Mouse (Mus musculus): ENCODE results near the gene F930015N05Rik. TPM values are rescaled to one million over a fixed set of nuclear protein-coding genes. Genes with fewer than 3 reads are reported as not detected.
A peak's percentile ranks its signal among the peaks of the same experiment; 100 is the strongest.

F930015N05Rik gene
- polyA plus RNA-seq, 2 experiments = 1.8 to 2.4 TPM

DNA sequence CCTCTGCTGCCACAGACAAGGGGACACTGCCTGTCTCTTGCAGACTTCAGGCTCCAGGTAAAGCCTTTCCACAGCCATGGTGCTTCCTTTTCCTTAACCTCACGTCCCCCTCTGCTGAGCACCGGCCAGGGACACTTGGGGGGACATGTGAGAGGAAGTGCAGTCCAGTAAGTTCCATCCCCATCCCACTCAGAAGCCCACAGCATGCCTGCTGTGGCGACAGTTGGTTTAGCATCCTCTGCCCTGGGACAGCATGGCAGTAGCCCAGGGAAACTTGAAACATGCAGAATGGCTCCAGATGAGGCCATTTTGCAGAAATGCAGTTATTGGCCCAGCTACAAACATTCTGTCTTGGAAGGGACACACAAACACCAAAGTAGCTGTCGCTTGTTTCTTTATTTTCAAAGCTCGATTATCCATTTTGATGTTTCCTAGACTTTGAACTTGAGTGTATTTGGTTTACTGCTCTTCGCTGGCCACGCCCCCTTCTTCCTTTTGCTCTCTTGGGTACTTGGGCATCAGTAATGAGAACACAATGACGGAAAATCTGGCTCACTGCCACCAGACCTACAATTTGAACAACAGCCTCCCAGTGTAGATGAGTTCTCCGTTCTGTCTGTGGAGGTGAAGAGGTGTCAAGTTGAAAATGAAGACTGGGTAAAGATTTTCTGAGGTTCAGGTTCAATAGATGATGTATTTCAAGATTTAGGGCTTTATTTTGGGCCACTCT is 12.3 kb upstream of the F930015N05Rik start:
- H3K9ac ChIP-seq (ENCODE audit: low read depth, low read length, severe bottlenecking) = no peak overlapping the region
- TF ChIP-seq POLR2A (IDR thresholded peaks at IDR 0.05; ENCODE audit: borderline replicate concordance, extremely low read depth, insufficient read depth, insufficient read length) = no peak
- H3K36me3 ChIP-seq (ENCODE audit: control insufficient read depth, insufficient read depth, low read length) = no peaks in the 10 kb centered on the region
- H3K27me3 ChIP-seq (ENCODE audit: control insufficient read depth, insufficient read depth, low read length) = no peaks in the 10 kb centered on the region
- no peak overlapping the region for H3K27ac ChIP-seq (replicated peaks; ENCODE audit: low read depth, low read length)
- WGBS = 82% methylated on average over 9 of the region's 9 CpGs
- ATAC-seq (ENCODE audit: low FRiP score, low read depth) (no peak), DNase-seq (ENCODE audit: low spot score) (no peak)
- no peak overlapping the region for H3K4me2 ChIP-seq (replicated peaks; ENCODE audit: low read depth, low read length, severe bottlenecking)
- H3K9me3 ChIP-seq (ENCODE audit: control insufficient read depth, low read length) = no peaks in the 10 kb centered on the region
- 0 out of 2 replicates have a peak, but pooled peaks cover 9% of the 10 kb centered on the region for H3K4me1 ChIP-seq (ENCODE audit: control insufficient read depth, insufficient read depth, low read length)
- H3K4me3 ChIP-seq (replicated peaks; ENCODE audit: low read length) = no peak overlapping the region

DNA sequence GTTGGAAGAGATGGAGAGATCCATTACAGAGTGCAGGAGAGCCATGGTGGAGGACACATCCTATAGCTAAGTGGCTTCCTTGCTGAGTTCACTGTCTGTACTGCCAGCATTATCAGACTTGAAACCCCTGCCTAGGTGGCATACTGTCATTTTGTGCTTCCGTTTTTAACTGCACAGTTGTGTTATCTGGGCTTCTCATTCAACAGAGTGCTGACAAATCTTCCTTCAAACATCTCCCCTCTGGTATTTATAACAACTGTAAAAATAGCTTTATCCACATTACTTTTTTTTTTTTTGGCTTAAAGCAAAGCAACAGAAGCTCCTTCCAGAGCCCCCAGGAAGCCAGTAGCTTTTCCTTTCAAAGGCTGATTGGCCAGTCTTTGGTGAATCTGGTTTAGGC is 8.8 kb upstream of the F930015N05Rik start:
- DNase-seq (ENCODE audit: low spot score) (no peak), ATAC-seq (ENCODE audit: low FRiP score, low read depth) (no peak)
- Histone ChIP-seq H3K4me2 (replicated peaks; ENCODE audit: low read depth, low read length, severe bottlenecking) (no peak overlapping the region), H3K27me3 (ENCODE audit: control insufficient read depth, insufficient read depth, low read length) (no peaks in the 10 kb centered on the region), H3K4me1 (ENCODE audit: control insufficient read depth, insufficient read depth, low read length) (peaks cover 17% of the 10 kb centered on the region; the same call in 1 of the 2 replicates), H3K27ac (replicated peaks; ENCODE audit: low read depth, low read length) (no peak overlapping the region), H3K9me3 (ENCODE audit: control insufficient read depth, low read length) (no peaks in the 10 kb centered on the region), H3K9ac (ENCODE audit: low read depth, low read length, severe bottlenecking) (no peak overlapping the region), H3K36me3 (ENCODE audit: control insufficient read depth, insufficient read depth, low read length) (no peaks in the 10 kb centered on the region), H3K4me3 (replicated peaks; ENCODE audit: low read length) (no peak overlapping the region)
- 89% methylated on average over 1 of the region's 1 CpGs for WGBS
- TF ChIP-seq POLR2A (IDR thresholded peaks at IDR 0.05; ENCODE audit: borderline replicate concordance, extremely low read depth, insufficient read depth, insufficient read length) = no peak

- no peaks in the 10 kb centered on the region for H3K9me3 ChIP-seq (ENCODE audit: control insufficient read depth, low read length)
- 24% methylated on average over 3 of the region's 3 CpGs for WGBS
- no peak overlapping the region for H3K27ac ChIP-seq (replicated peaks; ENCODE audit: low read depth, low read length)
- H3K4me2 ChIP-seq (replicated peaks; ENCODE audit: low read depth, low read length, severe bottlenecking) = no peak overlapping the region
- no peak for TF ChIP-seq POLR2A (IDR thresholded peaks at IDR 0.05; ENCODE audit: borderline replicate concordance, extremely low read depth, insufficient read depth, insufficient read length)
- no peaks in the 10 kb centered on the region for H3K36me3 ChIP-seq (ENCODE audit: control insufficient read depth, insufficient read depth, low read length)
- no peaks in the 10 kb centered on the region for H3K27me3 ChIP-seq (ENCODE audit: control insufficient read depth, insufficient read depth, low read length)
- DNase-seq (ENCODE audit: low spot score) = peak; percentile 41
- no peak overlapping the region for H3K4me3 ChIP-seq (replicated peaks; ENCODE audit: low read length)
- no peak overlapping the region for H3K9ac ChIP-seq (ENCODE audit: low read depth, low read length, severe bottlenecking)
- peaks cover 17% of the 10 kb centered on the region; the same call in 1 of the 2 replicates for H3K4me1 ChIP-seq (ENCODE audit: control insufficient read depth, insufficient read depth, low read length)
- ATAC-seq (ENCODE audit: low FRiP score, low read depth) = no peak
Measured at GRCm38 (mm10) chr11:64442701-64443100, 6.2 kb upstream of the F930015N05Rik start.

DNA sequence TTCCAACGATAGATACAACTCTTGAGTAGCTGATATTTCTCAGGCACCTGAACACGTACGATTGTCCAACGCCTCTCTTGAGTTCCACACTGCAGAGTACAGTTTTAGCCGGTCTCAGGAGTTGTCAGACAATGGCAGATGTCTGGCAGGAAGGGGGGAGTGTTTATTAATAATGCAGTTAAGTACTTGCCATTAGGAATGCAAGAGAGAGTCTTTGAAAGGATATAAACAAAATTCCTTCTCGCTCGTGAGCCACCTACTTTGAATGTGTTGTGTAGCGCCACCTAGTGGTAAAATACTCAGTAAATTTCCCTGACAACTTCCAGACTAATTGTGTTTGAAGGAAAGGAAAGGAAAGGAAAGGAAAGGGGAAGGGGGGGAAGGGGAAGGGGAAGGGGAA is 5.7 kb upstream of the F930015N05Rik start:
- Histone ChIP-seq H3K4me2 (replicated peaks; ENCODE audit: low read depth, low read length, severe bottlenecking) (no peak overlapping the region; the same call in 1 of the 2 replicates), H3K36me3 (ENCODE audit: control insufficient read depth, insufficient read depth, low read length) (no peaks in the 10 kb centered on the region), H3K9me3 (ENCODE audit: control insufficient read depth, low read length) (no peaks in the 10 kb centered on the region), H3K9ac (ENCODE audit: low read depth, low read length, severe bottlenecking) (no peak overlapping the region), H3K27me3 (ENCODE audit: control insufficient read depth, insufficient read depth, low read length) (no peaks in the 10 kb centered on the region), H3K4me1 (ENCODE audit: control insufficient read depth, insufficient read depth, low read length) (peaks cover 13% of the 10 kb centered on the region; the same call in 1 of the 2 replicates), H3K27ac (replicated peaks; ENCODE audit: low read depth, low read length) (no peak overlapping the region), H3K4me3 (replicated peaks; ENCODE audit: low read length) (no peak overlapping the region)
- 32% methylated on average over 8 of the region's 8 CpGs for WGBS
- no peak for TF ChIP-seq POLR2A (IDR thresholded peaks at IDR 0.05; ENCODE audit: borderline replicate concordance, extremely low read depth, insufficient read depth, insufficient read length)
- DNase-seq (ENCODE audit: low spot score) = peak; percentile 85
- no peak for ATAC-seq (ENCODE audit: low FRiP score, low read depth)

DNA sequence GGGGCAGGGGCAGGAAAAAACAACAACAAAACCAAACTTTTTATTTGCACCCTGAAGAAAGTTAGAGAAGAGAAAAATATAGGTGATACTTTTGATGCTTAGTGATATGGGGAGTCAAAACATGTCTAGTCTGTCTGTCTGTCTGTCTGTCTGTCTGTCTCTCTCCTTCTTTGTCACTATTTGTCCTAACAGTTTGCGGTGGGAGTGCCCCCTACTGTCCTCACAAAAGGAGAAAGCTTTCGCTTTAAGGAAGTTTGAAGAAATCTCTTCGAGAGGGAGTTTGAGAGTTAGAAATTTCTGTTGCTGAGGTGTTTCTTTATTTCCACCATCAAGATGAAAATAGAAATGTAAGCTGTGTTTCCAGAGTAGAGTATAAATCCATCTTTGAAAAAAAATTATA is 2.5 kb upstream of the F930015N05Rik start:
- H3K36me3 ChIP-seq (ENCODE audit: control insufficient read depth, insufficient read depth, low read length) = no peaks in the 10 kb centered on the region
- TF ChIP-seq POLR2A (IDR thresholded peaks at IDR 0.05; ENCODE audit: borderline replicate concordance, extremely low read depth, insufficient read depth, insufficient read length) = no peak
- no peaks in the 10 kb centered on the region for H3K27me3 ChIP-seq (ENCODE audit: control insufficient read depth, insufficient read depth, low read length)
- 39% methylated on average over 3 of the region's 3 CpGs for WGBS
- H3K27ac ChIP-seq (replicated peaks; ENCODE audit: low read depth, low read length) = no peak overlapping the region
- DNase-seq (ENCODE audit: low spot score) (no peak), ATAC-seq (ENCODE audit: low FRiP score, low read depth) (no peak)
- H3K9me3 ChIP-seq (ENCODE audit: control insufficient read depth, low read length) = no peaks in the 10 kb centered on the region
- H3K4me3 ChIP-seq (replicated peaks; ENCODE audit: low read length) = peak overlapping the region; percentile 68; the same call in 1 of the 2 replicates
- H3K4me1 ChIP-seq (ENCODE audit: control insufficient read depth, insufficient read depth, low read length) = peaks cover 15% of the 10 kb centered on the region; the same call in 1 of the 2 replicates
- H3K9ac ChIP-seq (ENCODE audit: low read depth, low read length, severe bottlenecking) = no peak overlapping the region
- peak overlapping the region; percentile 88 for H3K4me2 ChIP-seq (replicated peaks; ENCODE audit: low read depth, low read length, severe bottlenecking)

All from limb, embryonic 14.5 days (tissue).